8 mouse cellular contexts compared by ENCODE assay signal in the genomic region with DNA sequence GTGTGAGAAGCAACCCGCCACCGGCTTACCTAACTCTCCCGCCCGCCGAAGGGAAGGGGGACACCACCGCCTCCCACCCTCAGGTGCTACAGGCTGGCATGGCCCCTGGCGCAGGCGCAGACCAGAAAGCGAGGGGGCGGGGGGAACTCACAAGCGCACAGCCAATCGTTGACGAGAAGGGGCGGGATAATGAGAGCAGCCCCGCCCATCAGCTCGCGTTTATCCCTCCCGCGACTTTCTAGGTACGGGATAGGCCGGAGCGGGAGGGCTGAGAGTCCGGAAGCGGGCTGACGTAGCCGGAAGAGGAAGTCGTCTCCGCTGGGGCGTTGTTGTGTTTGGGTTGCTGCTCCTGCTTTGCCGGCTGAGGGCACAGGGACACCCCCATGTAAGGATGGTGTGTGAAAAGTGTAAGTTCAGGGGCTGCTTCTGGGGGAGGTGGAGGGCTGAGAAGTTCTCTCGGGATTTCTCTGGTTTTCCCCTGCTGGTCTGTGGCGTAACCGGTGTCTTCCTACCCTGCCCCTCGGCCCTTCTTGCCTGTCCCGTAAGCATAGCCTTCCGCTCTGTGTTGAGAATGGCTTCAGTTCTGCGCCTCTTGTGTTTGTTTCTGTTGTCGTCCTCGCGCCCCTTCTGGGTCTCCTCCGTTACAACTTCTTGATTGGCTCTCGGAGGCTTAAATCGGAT. TPM values are rescaled to one million over a fixed set of nuclear protein-coding genes. Genes with fewer than 3 reads are reported as not detected.
A peak's percentile ranks its signal among the peaks of the same experiment; 100 is the strongest.
DNase-seq lines count a peak whose midpoint lies in the region; ATAC-seq lines count a peak whose summit lies in the region.

A gene (minus strand): TSS at position 138 of the 681 bp plus-strand sequence.
A gene (plus strand): TSS at position 282 of the 681 bp plus-strand sequence.

- H3K36me3 ChIP-seq in hindbrain, embryonic 12.5 days, result peaks cover 15% of the 10 kb centered on the region

- H3K4me1 ChIP-seq in hindbrain, embryonic 12.5 days, result peaks cover 15% of the 10 kb centered on the region

- WGBS in hindbrain, embryonic 12.5 days, result under 1% methylated on average over 37 of the region's 43 CpGs

- H3K4me3 ChIP-seq in hindbrain, embryonic 12.5 days, result peak within 1 kb of the TSS; percentile 93

- peak within 1 kb of the TSS; percentile 97 for H3K4me2 ChIP-seq in hindbrain, embryonic 12.5 days (replicated peaks)

- peak within 1 kb of the TSS; percentile 81 for H3K9ac ChIP-seq in hindbrain, embryonic 12.5 days

- H3K9me3 ChIP-seq in hindbrain, embryonic 12.5 days (replicated peaks), result no peaks in the 10 kb centered on the region

- ATAC-seq in hindbrain, embryonic 12.5 days (ENCODE audit: low FRiP score), result peak; percentile 100

- no peaks in the 10 kb centered on the region for H3K27me3 ChIP-seq in hindbrain, embryonic 12.5 days

- peak within 1 kb of the TSS; percentile 56 for H3K27ac ChIP-seq in hindbrain, embryonic 12.5 days

- peak; percentile 99 for DNase-seq in NIH3T3 (ENCODE audit: low read depth)
- DNase-seq in cerebellum, postnatal 10 days, result peak; percentile 100
- peak; percentile 95 to 97 for DNase-seq in frontal cortex, postnatal 10 days (ENCODE audit: low spot score in 2 of 2)
- peak; percentile 94 to 98 for DNase-seq in layer of hippocampus, postnatal 14 days (ENCODE audit: low spot score in 2 of 2)
- DNase-seq in lung, postnatal 14 days, result peak; percentile 99
- DNase-seq in retina, adult 2 months (ENCODE audit: low read depth, low spot score), result peak; percentile 98
- peak; percentile 98 to 99 for DNase-seq in thymus, postnatal 36 days

RNA-seq across cellular contexts. Expression of the first gene that starts in this region (rescaled TPM):
- 30.9 and 32.6 TPM in 2 replicates for polyA plus RNA-seq in hindbrain, embryonic 12.5 days (2016; fragmentation: Nextera tagmentation; extraction: Ambion mirVana)
- total RNA-seq in layer of hippocampus, postnatal 14 days (2021), result 10 to 100 TPM; 18.2 TPM

RNA-seq across cellular contexts. Expression of the second gene that starts in this region (rescaled TPM):
- polyA plus RNA-seq in hindbrain, embryonic 12.5 days (2016; fragmentation: Nextera tagmentation; extraction: Ambion mirVana), result 188 and 190 TPM in 2 replicates
- total RNA-seq in layer of hippocampus, postnatal 14 days (2021), result 10 to 100 TPM; 52.7 to 53.0 TPM

Comparison
In these comparisons a context has a peak if more than half of its experiments do, and no peak if none do; other contexts are left out.
1. Peak in every context shown above with its lines: DNase-seq, ATAC-seq, H3K4me3 ChIP-seq and H3K27ac ChIP-seq.